Mouse (Mus musculus) ES-Bruce4 (cell line): ENCODE measurements around the gene Timm10. TPM values are rescaled to one million over a fixed set of nuclear protein-coding genes. Genes with fewer than 3 reads are reported as not detected.

Experiments
- H3K27ac ChIP-seq: 2 replicates; pipeline ENCODE4 v1.5.1; 2012; ENCODE audit warnings: low read length, inconsistent platforms; ENCODE audit not compliant: insufficient read depth
- H3K27me3 ChIP-seq: 2 replicates; pipeline ENCODE4 v1.6.1; 2012; ENCODE audit warnings: mild to moderate bottlenecking, low read length, inconsistent platforms; ENCODE audit not compliant: control insufficient read depth, poor library complexity, insufficient read depth, severe bottlenecking
- H3K36me3 ChIP-seq: 2 replicates; pipeline ENCODE4 v1.6.1; 2012; ENCODE audit warnings: inconsistent platforms, mild to moderate bottlenecking, low read length, moderate library complexity; ENCODE audit not compliant: control insufficient read depth, poor library complexity, insufficient read depth, severe bottlenecking
- H3K4me1 ChIP-seq: one replicate; pipeline ENCODE4 v1.8.1; 2011; ENCODE audit warnings: low read length; ENCODE audit not compliant: control insufficient read depth, insufficient read depth
- H3K4me3 ChIP-seq: 2 replicates; pipeline ENCODE4 v1.5.1; 2011; ENCODE audit warnings: low read depth, mild to moderate bottlenecking, low read length
- H3K9ac ChIP-seq: 2 replicates; pipeline ENCODE4 v1.6.1; 2012; ENCODE audit warnings: low read depth, mild to moderate bottlenecking, inconsistent platforms; ENCODE audit not compliant: poor library complexity, severe bottlenecking
- H3K9me3 ChIP-seq: replicated peaks from 2 replicates; pipeline ENCODE4 v1.6.1; 2012; ENCODE audit warnings: mild to moderate bottlenecking, low read length, inconsistent platforms; ENCODE audit not compliant: control insufficient read depth, poor library complexity, insufficient read depth, severe bottlenecking
- CTCF ChIP-seq: IDR thresholded peaks from one replicate; pipeline ENCODE4 v1.8.1; 2011; ENCODE audit warnings: low read depth, low read length
- EP300 ChIP-seq: IDR thresholded peaks from 2 replicates; pipeline ENCODE4 v1.6.1; 2011; ENCODE audit warnings: low read depth, low read length; ENCODE audit not compliant: insufficient read depth
- POLR2A ChIP-seq: IDR thresholded peaks from one replicate; pipeline ENCODE4 v1.8.1; 2011; ENCODE audit warnings: low read length; ENCODE audit not compliant: insufficient read depth
- polyA plus RNA-seq: library from polyadenylated mRNA; stranded (reverse); fragments of >200 nt; gene quantifications from 2 replicates; pipeline ENCODE4 v1.2.4, GENCODE M21; 2011; ENCODE audit warnings: low read depth; ENCODE audit not compliant: missing spikeins, insufficient read depth, insufficient read length

Timm10 gene
- polyA plus RNA-seq, 1 experiment = 40.8 TPM

DNA sequence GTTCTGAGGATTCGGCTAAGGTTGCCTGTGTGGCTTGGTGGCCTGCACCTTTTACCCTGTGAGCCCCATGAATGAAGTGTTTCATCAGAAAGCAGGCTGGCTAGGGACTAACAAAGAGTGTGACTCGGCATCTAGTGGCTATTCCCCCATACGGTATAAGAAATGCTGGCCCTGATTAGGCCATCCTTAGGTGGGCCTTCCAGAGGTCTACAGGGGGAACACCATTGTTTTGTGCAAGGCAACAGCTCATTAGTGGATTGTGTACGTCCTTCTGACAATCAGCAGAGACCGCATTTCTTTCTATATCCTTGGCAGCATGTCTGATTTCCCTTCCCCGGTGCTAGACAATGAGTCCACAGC is 16.3 kb upstream of the Timm10 start:
- peak overlapping the region; percentile 94 for H3K27ac ChIP-seq
- H3K4me3 ChIP-seq = peak overlapping the region; percentile 19; the same call in 1 of the 2 replicates

GRCm38 (mm10) chr2:84810886-84811577 is 15.8 kb upstream of the Timm10 start:
- peaks cover 4% of the 10 kb centered on the region for H3K4me1 ChIP-seq
- H3K9ac ChIP-seq = peak overlapping the region; percentile 28; the same call in 1 of the 2 replicates
- no peaks in the 10 kb centered on the region for H3K27me3 ChIP-seq
- no peaks in the 10 kb centered on the region for H3K9me3 ChIP-seq
- H3K27ac ChIP-seq = peak overlapping the region; percentile 94
- TF ChIP-seq POLR2A (no peak), CTCF (peak; percentile 58), EP300 (no peak)
- no peaks in the 10 kb centered on the region for H3K36me3 ChIP-seq
- H3K4me3 ChIP-seq = peak overlapping the region; percentile 43

More for the DNA sequence above, 16.3 kb upstream of the Timm10 start:
- no peaks in the 10 kb centered on the region for H3K9me3 ChIP-seq
- no peaks in the 10 kb centered on the region for H3K36me3 ChIP-seq
- no peaks in the 10 kb centered on the region for H3K27me3 ChIP-seq
- H3K9ac ChIP-seq = peak overlapping the region; percentile 28; the same call in 1 of the 2 replicates
- H3K4me1 ChIP-seq = peaks cover 2% of the 10 kb centered on the region
- no peak for TF ChIP-seq CTCF
- TF ChIP-seq POLR2A = no peak
- TF ChIP-seq EP300 = no peak

- Histone ChIP-seq H3K9ac (no peak overlapping the region), H3K4me1 (peaks cover 5% of the 10 kb centered on the region), H3K27me3 (no peaks in the 10 kb centered on the region), H3K4me3 (no peak overlapping the region), H3K36me3 (no peaks in the 10 kb centered on the region), H3K9me3 (no peaks in the 10 kb centered on the region), H3K27ac (0 out of 2 replicates have a peak overlapping the region, but pooled peaks have one; percentile 17)
- TF ChIP-seq CTCF (no peak), POLR2A (no peak), EP300 (no peak)
Measured at GRCm38 (mm10) chr2:84811880-84812279, 14.9 kb upstream of the Timm10 start.

DNA sequence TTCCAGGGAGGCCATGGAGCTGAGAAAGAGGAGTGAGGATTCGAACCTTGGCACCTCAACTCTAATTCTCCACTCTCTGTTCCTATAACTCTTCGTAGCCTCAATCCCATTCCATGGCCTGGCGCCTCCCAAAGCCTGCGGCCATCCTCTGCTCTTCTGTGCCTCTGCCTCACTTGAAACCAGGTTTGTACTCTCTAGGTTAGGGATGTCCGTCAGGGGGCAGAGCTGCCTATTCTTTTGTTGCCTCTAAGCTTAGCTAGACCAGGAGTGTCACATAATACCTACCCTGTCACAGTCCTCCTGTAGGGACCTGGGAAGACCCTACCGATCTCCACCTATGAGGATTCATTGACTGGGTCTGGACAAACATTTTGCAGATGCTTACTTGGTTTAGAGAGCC is 14.1 kb upstream of the Timm10 start:
- Histone ChIP-seq H3K9me3 (no peaks in the 10 kb centered on the region), H3K27me3 (no peaks in the 10 kb centered on the region), H3K36me3 (no peaks in the 10 kb centered on the region), H3K27ac (peak overlapping the region; percentile 11; the same call in 1 of the 2 replicates), H3K4me3 (no peak overlapping the region), H3K9ac (no peak overlapping the region), H3K4me1 (peaks cover 5% of the 10 kb centered on the region)
- TF ChIP-seq POLR2A = no peak
- peak; percentile 2 for TF ChIP-seq CTCF
- TF ChIP-seq EP300 = no peak

- Histone ChIP-seq H3K27me3 (no peaks in the 10 kb centered on the region), H3K27ac (no peak overlapping the region), H3K4me1 (peaks cover 5% of the 10 kb centered on the region), H3K9me3 (no peaks in the 10 kb centered on the region), H3K4me3 (no peak overlapping the region), H3K36me3 (no peaks in the 10 kb centered on the region), H3K9ac (no peak overlapping the region)
- TF ChIP-seq CTCF = no peak
- no peak for TF ChIP-seq POLR2A
- TF ChIP-seq EP300 = no peak
Measured at GRCm38 (mm10) chr2:84819861-84820260, 6.9 kb upstream of the Timm10 start.

- Histone ChIP-seq H3K36me3 (no peaks in the 10 kb centered on the region), H3K4me1 (no peaks in the 10 kb centered on the region), H3K27me3 (no peaks in the 10 kb centered on the region), H3K9me3 (no peaks in the 10 kb centered on the region), H3K4me3 (no peak within 1 kb of the TSS), H3K9ac (no peak within 1 kb of the TSS), H3K27ac (no peak within 1 kb of the TSS)
- no peak for TF ChIP-seq EP300
- TF ChIP-seq POLR2A = no peak
- TF ChIP-seq CTCF = no peak
Measured at GRCm38 (mm10) chr2:84822552-84822951, 4.2 kb upstream of the Timm10 start, which contains the start of gene Smtnl1. Smtnl1 (minus strand) TSS chr2:84822652.
